Mouse (Mus musculus) frontal cortex, adult (tissue): Measurements from ENCODE around the gene Hint1.
"Not testable (repeated sequence)": the region's sequence is repeated elsewhere in the genome, so short reads cannot be mapped to it uniquely, and the experiment has no call there.

Experiments used
- ATAC-seq: cut with Nextera tagmentation; 2 replicates; pipeline ENCODE4 v1.9.2; 2017; ENCODE audit warnings: mild to moderate bottlenecking, moderate library complexity, mixed read lengths; ENCODE audit not compliant: low TSS enrichment

Gene Hint1

DNA sequence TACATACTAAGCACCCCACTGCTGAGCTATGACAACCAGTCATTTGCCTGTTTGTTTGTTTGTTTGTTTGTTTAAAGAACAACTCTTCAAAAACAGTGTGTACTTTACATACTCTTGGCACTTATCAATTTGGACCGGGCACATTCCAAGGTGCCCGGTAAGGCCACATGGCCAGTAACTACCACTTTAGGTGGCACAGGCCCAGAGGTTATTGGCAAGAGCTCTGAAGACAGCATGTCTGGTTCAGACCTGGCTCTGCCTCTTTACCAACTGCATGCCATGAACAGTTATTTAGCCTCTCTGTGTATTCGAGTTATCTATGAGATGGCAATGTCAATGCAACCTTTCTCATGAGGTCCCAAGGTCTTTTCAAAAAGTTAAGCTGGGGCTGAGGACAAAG is 30.5 kb downstream of the Hint1 start:
- ATAC-seq, result not testable (repeated sequence)

DNA sequence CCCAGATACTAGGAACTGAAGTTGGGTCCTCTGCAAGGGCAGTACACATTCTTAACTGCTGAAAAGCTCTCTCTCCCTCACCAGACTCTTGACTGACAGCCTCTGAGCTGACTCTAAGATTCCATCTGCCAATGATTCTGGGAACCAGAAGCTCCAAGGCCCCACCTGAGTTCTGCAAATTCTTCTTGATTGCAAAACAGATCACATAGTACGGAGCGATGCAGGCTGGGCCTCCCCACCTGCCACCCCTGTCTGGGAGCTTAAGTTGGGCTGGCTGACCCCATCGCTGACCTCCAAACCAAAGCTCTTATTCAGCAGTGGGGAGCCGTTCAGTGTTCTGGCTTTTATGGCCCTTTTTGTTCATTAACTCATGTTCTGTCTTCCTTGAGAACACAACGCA is 31.3 kb downstream of the Hint1 start:
- ATAC-seq, result no peak

DNA sequence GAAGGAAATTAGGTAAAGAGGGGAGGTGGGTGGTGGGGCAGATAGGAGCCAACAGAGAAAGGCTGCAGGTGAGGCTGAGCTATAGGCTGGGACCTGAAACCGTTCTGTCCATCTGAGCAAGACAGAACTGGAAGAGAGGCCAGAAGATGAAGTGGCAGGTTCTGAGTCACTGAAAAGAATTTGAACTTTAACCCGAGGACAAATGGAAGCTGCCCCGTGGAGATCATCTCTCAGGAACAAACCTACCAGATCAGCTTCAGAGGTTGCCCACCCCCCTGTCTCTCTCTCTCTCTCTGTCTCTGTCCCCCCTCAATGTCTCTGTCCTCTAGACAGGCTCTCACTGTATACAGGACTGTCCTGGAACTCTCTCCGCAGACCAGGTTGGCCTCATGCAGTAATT is 33.5 kb downstream of the Hint1 start:
- no peak for ATAC-seq

DNA sequence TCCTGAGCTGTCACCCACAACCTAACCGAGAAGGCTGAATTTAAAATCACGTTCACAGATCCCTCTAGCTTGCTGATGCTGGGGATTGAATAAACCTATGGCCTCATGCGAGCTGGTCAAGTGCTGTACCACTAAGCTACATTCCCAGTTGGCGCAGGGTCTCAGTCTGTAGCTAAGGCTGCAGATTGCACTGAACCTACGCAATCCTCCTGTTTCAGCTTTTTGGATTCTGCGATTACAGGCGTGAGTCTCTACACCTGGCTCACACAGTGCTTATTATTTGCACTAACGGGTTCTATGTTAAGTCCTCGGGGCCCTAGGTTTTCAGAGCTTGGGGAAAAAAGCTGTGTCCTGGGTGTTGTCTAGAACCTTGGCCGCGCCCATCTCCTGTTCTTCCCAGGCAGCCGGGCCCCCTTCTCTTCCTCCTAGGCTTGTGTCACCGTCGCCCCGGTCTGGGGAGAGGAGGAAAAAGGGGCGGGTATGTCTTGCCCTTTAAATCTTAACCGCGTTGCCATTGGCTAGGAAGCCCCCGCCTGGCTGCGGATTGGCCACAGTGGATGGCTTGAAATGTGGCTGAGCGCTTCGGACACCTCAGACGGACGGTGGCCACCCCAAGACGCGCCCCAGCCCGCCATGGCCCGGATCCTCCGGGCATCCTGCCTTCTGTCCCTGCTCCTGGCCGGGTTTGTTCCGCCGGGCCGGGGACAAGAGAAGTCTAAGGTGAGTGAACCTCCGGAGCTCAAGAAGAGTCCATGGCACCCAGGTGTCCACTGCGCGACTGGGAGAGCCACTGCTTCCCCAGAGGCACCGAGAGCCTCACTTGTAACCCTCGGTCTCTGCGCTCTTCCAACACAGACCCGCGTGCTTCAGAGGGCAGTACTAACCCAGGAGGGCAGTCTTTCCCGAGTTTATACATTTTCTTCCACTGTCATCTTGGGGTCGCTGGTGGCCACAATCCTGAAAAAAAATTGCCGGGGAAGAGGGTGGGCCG is 36.4 kb downstream of the Hint1 start, which contains the start of gene Gpx3:
Gene Gpx3 (plus strand): TSS at position 121 of the 991 bp plus-strand sequence.
- ATAC-seq, result peak; percentile 87

DNA sequence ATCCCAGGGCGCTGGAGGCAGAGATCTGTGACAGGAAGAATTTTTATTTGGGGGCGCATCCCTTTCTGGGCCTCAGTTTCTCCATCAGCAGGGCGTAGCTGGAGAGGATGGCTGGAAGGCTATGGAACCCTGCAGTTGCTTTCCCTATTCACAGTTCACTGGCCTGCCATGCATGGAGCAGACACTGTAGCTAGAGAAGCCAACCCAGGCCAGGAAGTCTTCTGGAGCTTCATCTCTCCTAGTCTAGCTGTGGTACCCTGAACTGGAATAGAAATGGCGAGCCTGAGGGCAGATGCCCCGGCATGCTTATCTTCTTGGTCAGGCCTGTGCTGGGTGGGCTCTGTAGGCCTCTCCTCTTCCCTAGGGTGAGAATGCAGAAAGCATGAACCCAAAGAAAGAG is 37.2 kb downstream of the Hint1 start:
- ATAC-seq, result no peak

DNA sequence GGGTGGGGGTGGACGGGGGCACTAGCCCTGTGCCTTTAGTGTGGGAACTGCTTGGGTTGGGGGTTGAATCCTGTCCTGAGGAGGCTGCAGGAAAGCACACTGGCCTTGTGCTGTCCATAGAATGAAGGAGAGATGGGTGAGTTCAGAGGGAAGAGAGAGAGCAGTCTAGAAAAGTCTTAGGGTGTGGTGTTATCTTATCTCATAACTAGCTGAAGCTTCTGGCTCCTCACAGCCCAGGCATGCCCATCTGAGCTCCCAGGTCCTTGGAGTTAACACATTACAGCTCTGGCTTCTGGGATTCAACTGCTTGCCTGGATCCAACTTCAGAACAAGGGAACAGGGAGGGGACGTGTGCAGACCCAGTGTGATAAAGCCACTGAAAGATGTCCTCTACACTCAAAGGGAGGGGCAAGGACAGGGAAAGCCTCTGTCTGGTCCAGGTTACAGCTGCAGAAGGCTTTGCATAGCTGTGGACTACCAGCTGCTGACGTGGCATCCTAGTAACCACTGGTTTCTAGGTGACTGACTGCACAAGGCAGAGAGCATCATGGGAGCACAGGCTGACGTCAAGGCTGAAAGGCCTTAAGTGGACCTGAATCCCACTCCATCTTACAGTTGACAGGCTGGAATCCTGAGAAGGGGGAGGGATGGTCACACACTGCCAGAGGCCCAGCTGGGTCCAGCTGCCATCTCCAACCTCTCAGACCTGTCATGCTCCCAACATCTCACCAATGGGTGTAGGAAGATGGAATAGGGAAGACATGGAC is 37.9 kb downstream of the Hint1 start:
- ATAC-seq, result no peak

DNA sequence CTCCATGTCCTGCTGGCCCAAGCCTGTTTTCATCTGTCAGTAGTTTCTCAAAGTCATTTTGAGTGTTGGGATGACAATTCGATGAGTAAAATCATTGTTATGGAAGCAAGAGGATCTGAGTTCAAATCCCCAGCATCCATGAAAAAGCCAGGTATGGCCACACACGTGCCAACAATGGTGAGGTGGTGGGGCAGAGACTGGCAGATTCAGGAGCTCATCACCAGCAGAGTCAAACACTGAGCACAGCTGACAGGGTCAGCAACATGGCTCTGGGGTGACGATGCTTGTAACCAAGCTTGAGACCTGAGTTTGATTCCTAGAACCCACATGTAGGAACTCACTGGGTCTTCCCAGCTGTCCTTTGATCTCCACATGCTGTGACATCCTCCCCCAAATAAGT is 38.9 kb downstream of the Hint1 start:
- no peak for ATAC-seq

DNA sequence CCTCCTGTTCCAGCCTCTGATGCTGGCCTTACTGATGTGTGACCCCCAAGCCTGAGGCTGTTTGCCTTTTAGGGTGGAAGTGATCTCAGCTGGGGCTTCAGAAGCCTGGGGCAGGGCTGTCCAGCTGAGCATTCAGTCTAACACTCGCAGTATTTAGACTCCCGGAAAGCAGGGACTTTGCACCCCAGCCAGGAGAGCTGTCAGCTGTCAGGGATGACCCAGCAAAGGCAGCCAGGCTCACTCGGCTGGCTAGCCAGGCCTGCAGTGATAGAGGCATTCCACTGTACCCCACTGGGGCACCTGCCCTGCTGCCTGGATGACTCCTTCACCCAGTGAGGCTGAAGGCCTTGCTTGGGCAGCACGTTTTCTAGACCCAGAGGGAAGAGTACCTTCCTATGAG is 39.7 kb downstream of the Hint1 start:
- no peak for ATAC-seq

DNA sequence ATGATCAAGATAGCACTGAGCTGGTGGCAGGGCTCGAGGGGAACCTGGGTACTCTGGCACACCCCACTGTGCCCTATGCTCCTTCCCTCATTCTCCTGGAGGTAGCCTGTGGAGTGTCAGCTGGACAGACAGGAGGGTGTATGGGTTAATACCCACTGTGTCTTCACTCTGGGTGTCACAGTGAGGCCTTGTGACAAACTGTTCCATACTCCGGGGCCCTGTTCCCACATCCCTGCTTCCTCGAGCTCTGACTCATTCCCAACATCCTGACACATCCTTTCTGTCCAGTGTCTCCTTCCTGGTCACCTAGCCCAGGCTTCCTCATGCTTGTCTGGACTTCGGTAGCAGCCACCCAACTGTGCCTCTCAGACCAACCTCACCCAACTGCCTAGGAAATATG is 40.3 kb downstream of the Hint1 start:
- ATAC-seq, result no peak

DNA sequence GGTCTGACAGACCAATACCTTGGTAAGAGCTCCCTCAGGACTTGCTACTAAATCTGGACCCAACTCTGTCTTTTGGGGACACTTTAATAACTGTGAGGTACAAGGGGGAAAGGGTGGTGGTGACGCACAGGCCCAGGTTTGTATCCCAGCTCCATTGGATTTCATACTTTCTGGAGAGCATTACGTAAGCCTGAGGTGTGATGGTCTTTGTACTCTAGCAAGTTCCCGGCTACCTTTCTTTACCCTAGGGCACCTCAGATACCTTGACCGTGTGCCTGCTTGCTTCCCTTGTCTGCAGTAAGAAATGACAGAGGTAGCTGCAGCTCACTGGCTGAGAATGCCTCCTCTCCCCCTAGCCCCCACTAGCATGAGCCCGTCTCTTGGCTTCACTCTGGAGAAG is 41.1 kb downstream of the Hint1 start:
- no peak for ATAC-seq

DNA sequence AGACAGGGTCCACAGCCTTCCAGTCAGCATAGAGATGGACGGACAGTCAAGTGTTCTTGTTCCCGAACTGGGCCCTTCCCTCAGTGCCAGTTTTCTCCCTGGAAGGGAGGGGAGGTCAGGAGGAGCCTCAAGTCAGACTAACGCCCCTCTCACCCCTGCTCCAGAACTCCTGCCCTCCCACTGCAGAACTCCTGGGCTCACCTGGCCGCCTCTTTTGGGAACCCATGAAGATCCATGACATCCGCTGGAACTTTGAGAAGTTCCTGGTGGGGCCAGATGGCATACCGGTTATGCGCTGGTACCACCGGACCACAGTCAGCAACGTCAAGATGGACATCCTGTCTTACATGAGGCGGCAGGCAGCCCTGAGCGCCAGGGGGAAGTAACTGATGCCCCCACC is 43.1 kb downstream of the Hint1 start:
- no peak for ATAC-seq

DNA sequence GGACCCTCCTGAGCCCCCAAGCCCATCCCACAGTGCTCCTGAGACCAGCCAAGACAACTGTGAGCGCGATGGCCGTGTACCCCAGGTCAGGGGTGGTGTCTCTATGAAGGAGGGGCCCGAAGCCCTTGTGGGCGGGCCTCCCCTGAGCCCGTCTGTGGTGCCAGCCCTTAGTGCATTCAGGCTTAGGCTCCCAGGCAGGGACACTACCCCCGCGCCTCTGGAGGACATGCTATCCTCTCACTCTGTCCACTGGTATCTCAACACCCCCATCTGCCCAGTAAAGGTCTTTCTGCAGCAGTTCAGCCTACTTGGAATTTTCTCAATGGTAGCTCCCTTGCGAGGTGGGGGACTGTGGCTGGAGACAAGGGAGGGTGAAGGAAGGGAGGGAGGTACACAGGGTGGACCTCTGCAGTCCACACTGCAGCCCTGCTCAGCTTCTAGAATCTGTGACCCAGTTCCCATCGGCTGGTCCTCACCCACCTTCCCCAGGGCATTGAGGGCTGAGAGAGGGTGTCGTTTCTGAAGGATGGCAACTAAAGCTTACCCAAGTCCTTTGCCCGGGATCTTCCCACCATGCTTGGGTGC is 44.0 kb downstream of the Hint1 start:
- no peak for ATAC-seq

DNA sequence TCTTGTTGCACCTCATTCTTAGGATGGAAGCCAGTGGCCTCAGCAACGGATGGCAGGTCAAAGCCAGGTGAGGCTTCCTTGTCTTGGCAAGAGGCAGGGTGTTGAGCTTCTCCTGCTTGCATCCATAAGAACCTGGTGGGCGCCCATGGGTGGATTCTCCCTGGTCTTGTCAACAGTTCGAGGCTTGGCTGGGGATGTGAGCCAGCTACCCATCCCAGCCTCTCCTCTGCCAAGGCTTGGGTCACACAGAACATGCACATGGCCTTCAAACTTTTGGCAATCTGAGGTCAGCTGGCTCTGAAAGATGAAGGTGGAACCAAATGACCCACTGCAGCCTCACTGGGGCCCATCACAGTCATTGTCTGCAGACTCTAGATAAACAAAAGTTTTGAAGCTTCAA is 45.0 kb downstream of the Hint1 start:
- no peak for ATAC-seq

DNA sequence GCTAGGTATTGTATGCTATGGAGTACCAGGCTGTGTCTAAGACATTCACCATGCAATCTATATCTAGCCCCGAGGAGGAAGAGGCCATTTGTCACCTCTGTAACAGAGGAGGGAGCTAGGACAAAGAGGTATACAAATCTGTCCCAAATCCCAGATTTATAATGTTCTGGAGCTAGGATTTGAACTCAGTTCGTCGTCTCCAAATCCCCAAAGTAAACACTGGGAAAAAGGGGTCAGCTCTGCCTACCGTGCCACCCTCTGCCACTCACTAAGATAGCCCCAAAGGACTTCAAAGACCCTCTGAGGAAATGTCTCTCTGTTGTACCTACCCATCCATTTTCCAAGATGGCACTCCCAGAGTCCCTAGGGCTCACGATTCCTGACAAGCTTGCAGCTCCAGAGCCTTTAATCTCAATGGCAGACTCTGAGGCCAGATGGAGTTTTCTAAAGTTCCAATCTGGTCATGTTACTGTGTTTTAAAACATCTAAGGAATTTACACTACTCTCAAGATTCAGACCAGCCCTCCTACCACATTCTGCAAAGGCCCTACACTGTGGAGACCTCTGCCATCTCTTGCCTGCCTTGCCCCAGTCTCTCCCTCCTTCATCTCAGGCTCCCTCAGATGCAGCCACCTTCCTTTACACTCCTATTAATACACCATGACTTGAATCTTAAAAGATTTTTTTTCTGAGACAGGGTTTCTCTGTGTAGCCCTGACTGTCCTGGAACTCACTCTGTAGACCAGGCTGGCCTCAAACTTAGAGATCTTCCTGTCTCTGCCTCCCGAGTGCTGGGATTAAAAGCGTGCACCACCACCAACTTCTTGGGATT is 45.7 kb downstream of the Hint1 start:
- ATAC-seq, result no peak

DNA sequence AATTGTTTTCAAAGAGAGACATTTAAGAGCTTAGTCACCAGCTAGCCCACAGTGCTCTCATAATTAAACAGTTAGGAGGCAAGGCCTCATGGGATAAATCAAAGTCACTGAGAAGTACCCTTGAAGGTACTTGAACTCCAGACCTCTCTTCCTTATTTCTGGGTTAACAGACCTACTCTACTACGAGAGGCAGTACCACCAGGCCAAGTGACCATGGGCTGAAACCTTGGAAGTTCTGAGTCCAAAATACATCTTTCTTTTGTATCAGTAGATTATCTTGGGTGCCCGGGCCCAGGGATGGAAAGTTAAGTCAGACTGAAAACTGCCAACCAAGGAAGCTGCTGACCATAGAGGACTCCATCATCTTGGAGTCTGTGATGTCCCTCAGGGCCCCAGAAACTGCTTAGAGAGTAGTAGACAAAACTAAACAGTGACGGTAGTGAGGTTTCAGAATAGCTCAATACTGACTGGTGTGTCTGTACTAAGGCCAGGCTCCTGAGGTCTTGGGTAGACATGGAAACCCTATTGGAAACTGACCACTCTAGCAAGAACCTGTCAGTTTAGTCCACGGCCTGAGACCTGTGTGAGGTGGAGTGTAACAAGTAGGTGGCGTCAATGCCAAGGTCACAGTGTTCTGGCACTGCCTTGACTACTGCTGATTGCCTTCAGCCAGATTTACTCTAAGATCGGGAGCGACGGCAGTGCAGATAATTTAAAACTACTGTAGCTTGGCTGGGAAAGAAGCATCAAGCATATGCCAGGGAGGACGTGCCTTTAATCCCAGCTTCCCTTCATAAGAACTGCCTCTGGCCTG is 46.5 kb downstream of the Hint1 start:
- no peak for ATAC-seq

DNA sequence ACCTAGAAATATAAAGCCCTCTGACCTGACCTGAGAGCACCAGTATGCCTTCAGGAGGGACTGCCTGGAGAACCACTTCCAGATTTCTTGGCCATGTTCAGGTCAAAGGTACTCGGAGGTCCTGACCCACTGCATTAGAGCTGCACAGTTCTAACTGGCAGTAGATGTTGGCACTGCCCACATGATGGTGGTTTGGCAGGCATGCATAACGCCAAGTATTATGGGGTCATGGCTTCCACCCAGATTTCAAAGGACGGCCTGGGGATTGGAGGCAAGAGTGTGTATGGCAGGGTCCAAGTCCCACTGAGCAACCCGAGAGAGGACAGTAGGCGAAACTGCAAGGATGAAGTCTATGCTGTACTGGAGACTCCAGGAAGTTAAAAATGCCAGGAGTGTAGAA is 47.7 kb downstream of the Hint1 start:
- ATAC-seq, result no peak

DNA sequence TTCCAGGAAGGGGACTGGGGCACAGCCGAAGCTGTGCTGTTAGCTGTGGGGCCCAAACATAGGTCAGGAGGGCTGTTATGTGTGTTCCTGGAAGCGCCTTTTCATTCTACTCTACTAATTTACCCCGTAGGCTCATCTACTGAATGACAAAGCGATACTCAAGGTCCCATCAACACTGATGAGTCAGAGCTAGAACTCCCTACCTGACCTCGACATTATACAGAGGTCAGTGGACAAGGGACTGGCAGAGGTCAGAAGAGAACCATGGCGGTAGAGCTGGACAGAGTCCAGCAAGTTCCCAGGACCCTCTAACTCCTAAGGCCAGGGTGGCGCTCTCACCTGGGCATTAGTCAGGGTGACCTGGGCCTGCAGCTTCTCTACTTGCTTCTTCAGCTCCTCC is 51.3 kb downstream of the Hint1 start:
- no peak for ATAC-seq

DNA sequence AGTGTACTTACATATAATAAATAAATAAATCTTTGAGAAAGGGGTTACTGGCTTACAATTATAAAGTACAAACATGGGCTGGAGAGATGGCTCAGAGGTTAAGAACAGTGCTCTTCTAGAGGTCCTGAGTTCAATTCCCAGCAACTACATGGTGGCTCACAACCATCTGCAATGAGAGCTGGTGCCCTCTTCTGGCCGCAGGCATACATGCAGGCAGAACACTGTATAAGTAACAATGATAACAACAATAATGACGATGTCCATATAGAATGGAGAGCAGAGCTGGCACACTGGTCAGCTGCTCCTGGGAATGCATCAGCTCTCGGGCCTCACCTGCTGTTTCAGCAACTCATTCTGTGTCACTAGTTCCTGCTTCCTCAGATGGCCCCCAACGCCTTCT is 52.1 kb downstream of the Hint1 start:
- no peak for ATAC-seq
